Comparison of ENCODE assay signal across 18 mouse cellular contexts in the genomic region with DNA sequence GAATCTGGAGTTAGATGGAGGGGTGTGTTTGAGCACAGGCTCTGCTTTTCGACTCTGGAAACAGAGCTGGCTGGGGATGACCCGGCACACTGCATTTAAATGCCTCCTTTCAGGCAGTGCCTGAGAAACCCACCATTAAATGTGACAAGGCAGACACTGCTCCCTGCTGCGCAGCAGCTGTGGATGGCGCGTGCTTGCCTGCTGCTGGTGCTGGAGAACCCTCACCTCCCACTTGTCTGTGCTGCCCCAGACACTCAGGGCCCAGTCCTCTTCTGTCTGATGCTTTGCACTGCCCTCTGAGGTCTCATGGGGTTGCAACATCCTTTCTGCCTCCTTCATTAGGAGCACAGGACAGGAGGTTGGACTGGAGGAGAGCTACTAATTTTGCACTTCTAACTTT. TPM values are rescaled to one million over a fixed set of nuclear protein-coding genes. Genes with fewer than 3 reads are reported as not detected.
DNase-seq lines count a peak whose midpoint lies in the region; ATAC-seq lines count a peak whose summit lies in the region.
"Had no signal": no experiment of that assay in that cellular context is flagged by ENCODE, and none has a peak within 500 bp of the region (broad histone marks: within the 10 kb centered on the region; RNA-seq: fewer than 3 reads in every experiment).

No protein-coding gene starts in this region.

- 72% methylated on average over 5 of the region's 5 CpGs for WGBS in forebrain, embryonic 12.5 days
- WGBS in forebrain, embryonic 10.5 days, result 83% methylated on average over 5 of the region's 5 CpGs
- WGBS in hindbrain, embryonic 11.5 days, result 64% methylated on average over 5 of the region's 5 CpGs
- WGBS in midbrain, embryonic 15.5 days, result 55% methylated on average over 5 of the region's 5 CpGs

- H3K27ac ChIP-seq in forebrain, embryonic 12.5 days, result peak overlapping the region; percentile 26; the same call in 1 of the 2 replicates
- H3K27ac ChIP-seq in forebrain, embryonic 10.5 days, result no peak overlapping the region
- no peak overlapping the region for H3K27ac ChIP-seq in hindbrain, embryonic 11.5 days (ENCODE audit: low read depth, low read length)
- H3K27ac ChIP-seq in midbrain, embryonic 15.5 days, result no peak overlapping the region
- H3K27ac ChIP-seq: embryonic facial prominence, embryonic 10.5 days; gastrocnemius, adult 2 months; heart, adult 2 months; kidney, embryonic 15.5 days had no signal

- ATAC-seq in forebrain, embryonic 12.5 days (ENCODE audit: low FRiP score), result peak; percentile 71
- 0 out of 2 replicates have a peak, but pooled peaks have one; percentile 35 for ATAC-seq in hindbrain, embryonic 11.5 days (ENCODE audit: low FRiP score)
- ATAC-seq in midbrain, embryonic 15.5 days (replicated peaks), result peak; percentile 55
- ATAC-seq in erythroid progenitor cell, adult 5-6 weeks (replicated peaks; ENCODE audit: low FRiP score, poor library complexity, severe bottlenecking), result no peak
- ATAC-seq: inflammation-experienced regulatory T-cells, adult 6 months had no signal

- no peak for DNase-seq in forebrain, embryonic 10.5 days (ENCODE audit: extremely low spot score, low spot score)
- peak; percentile 41 for DNase-seq in MN1 (ENCODE audit: low spot score)
- DNase-seq in hindbrain, embryonic 11.5 days (ENCODE audit: low spot score), result no peak
- DNase-seq in lung, postnatal 4 days, result no peak
- no peak for DNase-seq in kidney, postnatal 4 days
- DNase-seq: adrenal gland, postnatal 36 days; cerebellum, postnatal 14 days; gastrocnemius, adult 2 months; heart, adult 2 months; lung, postnatal 14 days; right cerebral cortex, postnatal 14 days had no signal

- H3K27me3 ChIP-seq in forebrain, embryonic 12.5 days, result no peaks in the 10 kb centered on the region
- H3K27me3 ChIP-seq in forebrain, embryonic 10.5 days (ENCODE audit: poor library complexity, severe bottlenecking), result no peaks in the 10 kb centered on the region
- H3K27me3 ChIP-seq in hindbrain, embryonic 11.5 days (ENCODE audit: control insufficient read depth, insufficient read depth, low read length), result no peaks in the 10 kb centered on the region
- no peaks in the 10 kb centered on the region for H3K27me3 ChIP-seq in midbrain, embryonic 15.5 days (replicated peaks)
- H3K27me3 ChIP-seq: kidney, embryonic 15.5 days had no signal

- H3K9ac ChIP-seq in forebrain, embryonic 12.5 days, result 0 out of 2 replicates have a peak overlapping the region, but pooled peaks have one; percentile 4
- no peak overlapping the region for H3K9ac ChIP-seq in hindbrain, embryonic 11.5 days (ENCODE audit: low read depth, low read length)
- H3K9ac ChIP-seq in midbrain, embryonic 15.5 days, result no peak overlapping the region
- H3K9ac ChIP-seq: kidney, embryonic 15.5 days had no signal

- H3K4me2 ChIP-seq in forebrain, embryonic 12.5 days, result no peak overlapping the region
- H3K4me2 ChIP-seq in hindbrain, embryonic 11.5 days (replicated peaks; ENCODE audit: low read depth, low read length), result no peak overlapping the region
- no peak overlapping the region for H3K4me2 ChIP-seq in midbrain, embryonic 15.5 days
- H3K4me2 ChIP-seq: kidney, embryonic 15.5 days had no signal

- H3K36me3 ChIP-seq in forebrain, embryonic 12.5 days (replicated peaks), result peaks cover 17% of the 10 kb centered on the region
- H3K36me3 ChIP-seq in forebrain, embryonic 10.5 days (replicated peaks), result peaks cover 17% of the 10 kb centered on the region
- H3K36me3 ChIP-seq in hindbrain, embryonic 11.5 days (ENCODE audit: control insufficient read depth, insufficient read depth, low read length), result no peaks in the 10 kb centered on the region
- H3K36me3 ChIP-seq in midbrain, embryonic 15.5 days (replicated peaks), result peaks cover 14% of the 10 kb centered on the region
- H3K36me3 ChIP-seq: kidney, embryonic 15.5 days had no signal

- no peak overlapping the region for H3K4me3 ChIP-seq in forebrain, embryonic 12.5 days (replicated peaks)
- no peak overlapping the region for H3K4me3 ChIP-seq in forebrain, embryonic 10.5 days
- H3K4me3 ChIP-seq in hindbrain, embryonic 11.5 days (ENCODE audit: low read depth, low read length), result no peak overlapping the region
- H3K4me3 ChIP-seq in midbrain, embryonic 15.5 days, result no peak overlapping the region
- H3K4me3 ChIP-seq: embryonic facial prominence, embryonic 10.5 days; erythroblast, embryonic 14.5 days; gastrocnemius, adult 2 months; heart, adult 2 months; kidney, embryonic 15.5 days had no signal

- H3K9me3 ChIP-seq in forebrain, embryonic 12.5 days, result no peaks in the 10 kb centered on the region
- H3K9me3 ChIP-seq in forebrain, embryonic 10.5 days, result no peaks in the 10 kb centered on the region
- H3K9me3 ChIP-seq in hindbrain, embryonic 11.5 days (ENCODE audit: control insufficient read depth, low read length), result no peaks in the 10 kb centered on the region
- H3K9me3 ChIP-seq in midbrain, embryonic 15.5 days, result no peaks in the 10 kb centered on the region
- H3K9me3 ChIP-seq: embryonic facial prominence, embryonic 10.5 days; kidney, embryonic 15.5 days had no signal

- peaks cover 24% of the 10 kb centered on the region for H3K4me1 ChIP-seq in forebrain, embryonic 12.5 days
- no peaks in the 10 kb centered on the region for H3K4me1 ChIP-seq in forebrain, embryonic 10.5 days
- peaks cover 3% of the 10 kb centered on the region; the same call in 1 of the 2 replicates for H3K4me1 ChIP-seq in hindbrain, embryonic 11.5 days (replicated peaks; ENCODE audit: control insufficient read depth, insufficient read depth, low read length)
- peaks cover 60% of the 10 kb centered on the region for H3K4me1 ChIP-seq in midbrain, embryonic 15.5 days
- H3K4me1 ChIP-seq: embryonic facial prominence, embryonic 10.5 days; kidney, embryonic 15.5 days had no signal

RNA-seq across cellular contexts. Expression of a gene that starts 20.0 kb away (rescaled TPM):
- polyA plus RNA-seq in forebrain, embryonic 12.5 days (2016; fragmentation: Nextera tagmentation; extraction: Ambion mirVana), result 352 and 405 TPM in 2 replicates
- polyA plus RNA-seq in forebrain, embryonic 10.5 days (2016; fragmentation: Nextera tagmentation; extraction: Ambion mirVana), result 96.5 and 106 TPM in 2 replicates
- polyA plus RNA-seq in hindbrain, embryonic 11.5 days (2014; fragmentation: Nextera tagmentation; extraction: Ambion mirVana), result 340 and 413 TPM in 2 replicates
- 945 and 977 TPM in 2 replicates for polyA plus RNA-seq in midbrain, embryonic 15.5 days (2015; fragmentation: Nextera tagmentation; extraction: Ambion mirVana)
- not detected in 2 replicates for total RNA-seq in erythroid progenitor cell, adult 5-6 weeks (2015; ENCODE audit: low replicate concordance)
- total RNA-seq in erythroid progenitor cell, adult 5-6 weeks (2017; ENCODE audit: low replicate concordance), result 0.51 TPM in 1 of 2 replicates, not detected in the other
- polyA plus RNA-seq: erythroblast, embryonic 14.5 days had no signal
